Comparison of ENCODE assay signal across 23 mouse cellular contexts in genomic region chr2:61032920-61033319, GRCm38 (mm10).
DNase-seq lines count a peak whose midpoint lies in the region; ATAC-seq and TF ChIP-seq lines count a peak whose summit lies in the region.
"Had no signal": no experiment of that assay in that cellular context is flagged by ENCODE, and none has a peak within 500 bp of the region (broad histone marks: within the 10 kb centered on the region; RNA-seq: fewer than 3 reads in every experiment).

No protein-coding gene starts in this region.

- WGBS in embryonic facial prominence, embryonic 14.5 days = 66% methylated on average over 1 of the region's 1 CpGs
- WGBS in embryonic facial prominence, embryonic 10.5 days = 91% methylated on average over 1 of the region's 1 CpGs
- WGBS in lung, embryonic 16.5 days = 67% methylated on average over 1 of the region's 1 CpGs
- WGBS in stomach, embryonic 14.5 days = 75% methylated on average over 1 of the region's 1 CpGs
- WGBS in stomach, postnatal 0 days = 62% methylated on average over 1 of the region's 1 CpGs

- H3K9ac ChIP-seq in embryonic facial prominence, embryonic 14.5 days (ENCODE audit: low read depth, low read length) = no peak overlapping the region
- H3K9ac ChIP-seq in lung, embryonic 16.5 days (ENCODE audit: low read length) = no peak overlapping the region
- no peak overlapping the region for H3K9ac ChIP-seq in stomach, embryonic 14.5 days (replicated peaks; ENCODE audit: low read depth, low read length)
- H3K9ac ChIP-seq in stomach, postnatal 0 days (ENCODE audit: low read length) = no peak overlapping the region
- H3K9ac ChIP-seq: embryonic facial prominence, embryonic 15.5 days; forebrain, postnatal 0 days; hindbrain, embryonic 12.5 days; hindbrain, embryonic 15.5 days had no signal

- peak; percentile 60; the same call in 1 of the 2 replicates for ATAC-seq in embryonic facial prominence, embryonic 14.5 days (ENCODE audit: low read depth)
- peak; percentile 61; the same call in 1 of the 2 replicates for ATAC-seq in lung, embryonic 16.5 days (ENCODE audit: low read depth)
- peak; percentile 65; the same call in 1 of the 2 replicates for ATAC-seq in stomach, embryonic 14.5 days (ENCODE audit: insufficient number of reproducible peaks, insufficient read depth, low FRiP score, low read depth)
- no peak for ATAC-seq in stomach, postnatal 0 days (ENCODE audit: low FRiP score, low TSS enrichment)
- ATAC-seq: activated CD4-positive, CD25-positive, alpha-beta regulatory T cell, adult 4 months; forebrain, embryonic 14.5 days; forebrain, postnatal 0 days had no signal

- DNase-seq in embryonic facial prominence, embryonic 14.5 days (ENCODE audit: low spot score) = no peak
- no peak for DNase-seq in embryonic facial prominence, embryonic 10.5 days (ENCODE audit: low spot score)
- DNase-seq in lung, postnatal 10 days = no peak
- DNase-seq in stomach, postnatal 0 days (ENCODE audit: low spot score) = no peak
- DNase-seq: adrenal gland, adult 8-10 months; adrenal gland, postnatal 25 days; cerebellum, adult 11-12 months; cerebellum, adult 8-10 months; cerebellum, postnatal 10 days; cerebellum, postnatal 36 days; embryo, embryonic 11 days; forebrain, postnatal 0 days; gastrocnemius, adult 2 months; gastrocnemius, postnatal 14 days; heart, adult 11 months had no signal

- TF ChIP-seq CTCF in stomach, postnatal 0 days (IDR thresholded peaks at IDR 0.05; ENCODE audit: low read depth) = no peak

- H3K4me3 ChIP-seq in embryonic facial prominence, embryonic 14.5 days (ENCODE audit: low read depth, low read length) = no peak overlapping the region
- no peak overlapping the region for H3K4me3 ChIP-seq in embryonic facial prominence, embryonic 10.5 days
- H3K4me3 ChIP-seq in lung, embryonic 16.5 days (ENCODE audit: low read length) = no peak overlapping the region
- H3K4me3 ChIP-seq in stomach, embryonic 14.5 days (ENCODE audit: low read depth, low read length) = no peak overlapping the region
- no peak overlapping the region for H3K4me3 ChIP-seq in stomach, postnatal 0 days (ENCODE audit: low read depth, low read length)
- H3K4me3 ChIP-seq: embryonic facial prominence, embryonic 15.5 days; gastrocnemius, adult 2 months; hindbrain, embryonic 12.5 days; hindbrain, embryonic 15.5 days had no signal

- no peak for TF ChIP-seq EP300 in stomach, postnatal 0 days (optimal IDR thresholded peaks at IDR 0.05)

- no peaks in the 10 kb centered on the region for H3K9me3 ChIP-seq in embryonic facial prominence, embryonic 14.5 days (ENCODE audit: control insufficient read depth, low read length)
- no peaks in the 10 kb centered on the region for H3K9me3 ChIP-seq in embryonic facial prominence, embryonic 10.5 days
- H3K9me3 ChIP-seq in lung, embryonic 16.5 days (ENCODE audit: control insufficient read depth, low read length) = no peaks in the 10 kb centered on the region
- no peaks in the 10 kb centered on the region for H3K9me3 ChIP-seq in stomach, embryonic 14.5 days (ENCODE audit: control insufficient read depth, low read depth, low read length)
- H3K9me3 ChIP-seq in stomach, postnatal 0 days (ENCODE audit: control insufficient read depth, low read length) = no peaks in the 10 kb centered on the region
- H3K9me3 ChIP-seq: embryonic facial prominence, embryonic 15.5 days; hindbrain, embryonic 12.5 days; hindbrain, embryonic 15.5 days had no signal

- no peak overlapping the region for H3K27ac ChIP-seq in embryonic facial prominence, embryonic 14.5 days (replicated peaks; ENCODE audit: low read depth, low read length)
- no peak overlapping the region for H3K27ac ChIP-seq in embryonic facial prominence, embryonic 10.5 days (replicated peaks)
- H3K27ac ChIP-seq in lung, embryonic 16.5 days (ENCODE audit: low read length) = peak overlapping the region; percentile 78
- 0 out of 2 replicates have a peak overlapping the region, but pooled peaks have one; percentile 33 for H3K27ac ChIP-seq in stomach, embryonic 14.5 days (ENCODE audit: low read length)
- H3K27ac ChIP-seq in stomach, postnatal 0 days (replicated peaks) = no peak overlapping the region
- H3K27ac ChIP-seq: embryonic facial prominence, embryonic 15.5 days; gastrocnemius, adult 2 months; hindbrain, embryonic 12.5 days; hindbrain, embryonic 15.5 days had no signal

- H3K4me2 ChIP-seq in embryonic facial prominence, embryonic 14.5 days (ENCODE audit: low read depth, low read length) = no peak overlapping the region
- no peak overlapping the region for H3K4me2 ChIP-seq in lung, embryonic 16.5 days (ENCODE audit: low read depth, low read length)
- H3K4me2 ChIP-seq in stomach, embryonic 14.5 days (replicated peaks; ENCODE audit: low read depth, low read length) = no peak overlapping the region
- no peak overlapping the region for H3K4me2 ChIP-seq in stomach, postnatal 0 days (replicated peaks; ENCODE audit: low read depth)
- H3K4me2 ChIP-seq: embryonic facial prominence, embryonic 15.5 days; heart, embryonic 11.5 days; hindbrain, embryonic 12.5 days; hindbrain, embryonic 15.5 days had no signal

- no peaks in the 10 kb centered on the region for H3K36me3 ChIP-seq in embryonic facial prominence, embryonic 14.5 days (ENCODE audit: control insufficient read depth, insufficient read depth, low read length)
- H3K36me3 ChIP-seq in embryonic facial prominence, embryonic 10.5 days (replicated peaks) = no peaks in the 10 kb centered on the region
- no peaks in the 10 kb centered on the region for H3K36me3 ChIP-seq in lung, embryonic 16.5 days (ENCODE audit: control insufficient read depth, insufficient read depth, low read length)
- H3K36me3 ChIP-seq in stomach, embryonic 14.5 days (ENCODE audit: control insufficient read depth, insufficient read depth, low read length) = no peaks in the 10 kb centered on the region
- H3K36me3 ChIP-seq in stomach, postnatal 0 days (ENCODE audit: control insufficient read depth, insufficient read depth, low read length) = no peaks in the 10 kb centered on the region
- H3K36me3 ChIP-seq: embryonic facial prominence, embryonic 15.5 days; hindbrain, embryonic 12.5 days; hindbrain, embryonic 15.5 days had no signal

- H3K4me1 ChIP-seq in embryonic facial prominence, embryonic 14.5 days (ENCODE audit: control insufficient read depth, insufficient read depth, low read length) = peaks cover 7% of the 10 kb centered on the region
- no peaks in the 10 kb centered on the region for H3K4me1 ChIP-seq in embryonic facial prominence, embryonic 10.5 days
- no peaks in the 10 kb centered on the region for H3K4me1 ChIP-seq in lung, embryonic 16.5 days (replicated peaks; ENCODE audit: control insufficient read depth, insufficient read depth, low read length)
- no peaks in the 10 kb centered on the region for H3K4me1 ChIP-seq in stomach, embryonic 14.5 days (ENCODE audit: control insufficient read depth, insufficient read depth, low read length)
- H3K4me1 ChIP-seq in stomach, postnatal 0 days (replicated peaks; ENCODE audit: control insufficient read depth, insufficient read depth) = no peaks in the 10 kb centered on the region
- H3K4me1 ChIP-seq: embryonic facial prominence, embryonic 15.5 days; hindbrain, embryonic 12.5 days; hindbrain, embryonic 15.5 days had no signal

- H3K27me3 ChIP-seq in embryonic facial prominence, embryonic 14.5 days (replicated peaks; ENCODE audit: control insufficient read depth, insufficient read depth, low read length) = no peaks in the 10 kb centered on the region
- H3K27me3 ChIP-seq in embryonic facial prominence, embryonic 10.5 days (replicated peaks; ENCODE audit: low read depth, poor library complexity, severe bottlenecking) = no peaks in the 10 kb centered on the region
- no peaks in the 10 kb centered on the region for H3K27me3 ChIP-seq in lung, embryonic 16.5 days (ENCODE audit: control insufficient read depth, insufficient read depth, low read depth, low read length)
- no peaks in the 10 kb centered on the region for H3K27me3 ChIP-seq in stomach, embryonic 14.5 days (ENCODE audit: control insufficient read depth, insufficient read depth, low read length)
- no peaks in the 10 kb centered on the region for H3K27me3 ChIP-seq in stomach, postnatal 0 days (ENCODE audit: control insufficient read depth, insufficient read depth, low read length)
- H3K27me3 ChIP-seq: embryonic facial prominence, embryonic 15.5 days; hindbrain, embryonic 12.5 days; hindbrain, embryonic 15.5 days had no signal

Comparison
In these comparisons a context has a peak if more than half of its experiments do, and no peak if none do; other contexts are left out.
1. H3K27ac ChIP-seq: peak in lung, embryonic 16.5 days (single experiment) and stomach, embryonic 14.5 days (single experiment); none in embryonic facial prominence, embryonic 14.5 days (single experiment), embryonic facial prominence, embryonic 10.5 days (single experiment) and stomach, postnatal 0 days (single experiment).